Mouse (Mus musculus): ENCODE data around the gene Clec11a. TPM values are rescaled to one million over a fixed set of nuclear protein-coding genes. Genes with fewer than 3 reads are reported as not detected.
A peak's percentile ranks its signal among the peaks of the same experiment; 100 is the strongest.

Gene Clec11a
- polyA plus RNA-seq, 1 experiment from 2014 or later: 2.2 TPM

DNA sequence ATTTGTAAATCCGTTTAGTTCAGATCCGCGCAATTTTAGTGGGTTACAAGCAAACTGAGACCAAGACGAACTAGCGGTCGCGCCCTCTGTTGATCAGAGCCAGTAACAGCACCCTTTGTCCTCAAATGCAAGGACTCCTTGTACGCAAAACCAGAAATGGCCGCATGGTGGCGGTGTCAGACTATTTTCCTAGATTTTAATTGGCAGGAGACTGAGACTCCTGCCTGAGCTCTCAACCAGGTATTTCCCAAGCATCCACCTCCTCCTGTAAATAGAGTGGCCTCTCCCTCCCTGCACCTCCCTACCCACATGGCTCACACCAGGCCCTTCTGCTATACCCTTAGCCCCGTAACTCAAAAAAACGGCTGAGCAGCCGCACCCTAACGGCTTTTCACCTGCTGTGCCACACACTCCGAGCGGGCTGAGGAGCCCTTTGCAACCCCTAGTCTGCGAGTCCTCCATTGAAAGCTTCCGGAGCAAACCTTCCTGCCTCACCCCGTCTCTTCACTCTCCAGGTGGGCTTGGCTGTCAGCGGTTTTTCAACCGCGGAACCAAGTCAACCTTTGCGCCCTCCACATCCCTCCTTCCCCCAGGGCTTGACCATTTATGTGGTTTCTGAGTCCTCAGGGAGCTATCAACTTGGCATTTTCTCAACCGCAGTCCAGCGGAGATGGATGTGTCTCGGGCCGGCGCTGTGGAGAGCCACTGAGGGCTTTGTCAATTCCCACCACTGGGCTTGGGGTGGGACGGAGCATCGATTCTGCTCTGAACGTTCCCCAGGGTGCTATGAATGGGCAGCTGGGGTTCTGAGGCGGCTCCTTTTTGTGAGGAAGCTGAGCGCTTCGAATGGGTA, 43.7 kb downstream of the Clec11a start:
- Histone ChIP-seq H3K4me3 (peak overlapping the region; percentile 41), H3K4me1 (peaks cover 10% of the 10 kb centered on the region), H3K9me3 (replicated peaks) (no peaks in the 10 kb centered on the region), H3K27me3 (ENCODE audit: low read depth, poor library complexity, severe bottlenecking) (peaks cover 51% of the 10 kb centered on the region), H3K27ac (replicated peaks) (peak overlapping the region; percentile 42; the same call in 1 of the 2 replicates), H3K36me3 (no peaks in the 10 kb centered on the region)
- DNase-seq (ENCODE audit: low spot score): peak; percentile 94
- 3% methylated on average over 34 of the region's 34 CpGs for WGBS

DNA sequence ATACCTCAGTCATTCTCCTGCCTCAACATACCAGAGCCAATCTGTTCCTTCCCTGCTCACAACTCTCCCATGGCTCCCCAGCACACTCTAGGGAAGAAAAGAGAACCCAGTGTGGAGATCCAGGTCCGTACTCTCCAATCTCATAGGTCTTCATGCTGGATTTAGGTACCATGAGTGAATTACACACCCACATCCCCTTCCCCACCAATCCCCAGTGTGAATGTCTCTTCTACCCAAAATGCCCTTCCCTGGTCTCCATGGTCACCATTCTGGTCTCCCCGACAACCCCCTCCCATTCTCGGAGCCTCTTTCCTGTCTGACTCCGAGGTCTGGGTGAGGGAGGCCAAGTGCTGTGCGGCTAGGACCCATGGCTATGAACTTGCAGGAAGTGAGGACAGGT, 45.6 kb downstream of the Clec11a start, which contains the start of gene Gm15517:
Gm15517 (plus strand) TSS at position 301 of the 400 bp plus-strand sequence.
- H3K4me1 ChIP-seq: peaks cover 10% of the 10 kb centered on the region
- peaks cover 50% of the 10 kb centered on the region for H3K27me3 ChIP-seq (ENCODE audit: low read depth, poor library complexity, severe bottlenecking)
- no peak within 1 kb of the TSS for H3K4me3 ChIP-seq
- 61% methylated on average over 5 of the region's 5 CpGs for WGBS
- no peaks in the 10 kb centered on the region for H3K36me3 ChIP-seq
- no peak within 1 kb of the TSS for H3K27ac ChIP-seq (replicated peaks)
- DNase-seq (ENCODE audit: low spot score): no peak
- no peaks in the 10 kb centered on the region for H3K9me3 ChIP-seq (replicated peaks)

DNA sequence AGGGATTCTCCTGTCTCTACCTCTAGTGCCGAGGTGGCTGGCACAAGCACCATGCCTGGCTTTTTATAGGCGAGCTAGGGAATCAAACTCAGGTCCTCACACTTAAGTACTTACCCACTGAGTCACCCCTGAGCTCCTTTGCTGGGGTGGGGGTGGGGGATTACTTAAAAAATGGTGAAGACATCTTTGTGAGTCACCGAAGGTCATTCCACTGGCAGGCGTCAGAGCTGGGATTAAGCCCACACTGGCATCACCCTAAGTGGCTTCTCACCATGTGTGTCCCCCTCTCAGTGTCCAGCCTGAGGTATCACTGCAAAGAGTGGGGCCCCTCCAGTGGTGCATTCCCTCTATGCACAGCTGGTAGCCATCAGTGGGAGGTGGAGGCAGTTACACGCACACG, 46.3 kb downstream of the Clec11a start:
- no peak overlapping the region for H3K4me3 ChIP-seq

DNA sequence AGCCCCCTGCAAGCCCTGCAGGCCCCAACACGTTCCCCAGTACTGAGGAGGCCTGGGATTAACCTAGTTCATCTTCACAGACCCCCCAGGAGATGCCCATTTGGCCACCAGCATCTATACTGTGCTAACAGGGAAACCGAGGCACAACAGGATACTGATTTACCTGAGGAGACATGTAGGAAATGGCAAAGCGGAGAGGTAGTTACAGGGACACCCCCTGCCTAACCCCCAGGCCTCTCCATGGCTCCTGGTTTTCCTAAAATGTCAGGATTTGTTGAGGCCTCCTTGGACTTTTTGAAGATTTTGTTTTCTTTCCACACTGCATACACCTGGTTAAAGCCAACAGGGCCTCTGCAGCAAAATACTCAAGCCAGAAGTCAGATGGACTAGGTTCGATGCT, 49.4 kb downstream of the Clec11a start, which contains the start of gene Acp4:
Acp4 (minus strand) TSS at position 101 of the 400 bp plus-strand sequence.
- Histone ChIP-seq H3K27ac (replicated peaks) (no peak within 1 kb of the TSS), H3K27me3 (ENCODE audit: low read depth, poor library complexity, severe bottlenecking) (peaks cover 21% of the 10 kb centered on the region), H3K4me3 (no peak within 1 kb of the TSS), H3K4me1 (peaks cover 3% of the 10 kb centered on the region), H3K9me3 (replicated peaks) (no peaks in the 10 kb centered on the region), H3K36me3 (peaks cover 27% of the 10 kb centered on the region)
- DNase-seq (ENCODE audit: low spot score): no peak
- 83% methylated on average over 4 of the region's 4 CpGs for WGBS

More for the DNA sequence above, 46.3 kb downstream of the Clec11a start:
- H3K36me3 ChIP-seq: no peaks in the 10 kb centered on the region
- peaks cover 47% of the 10 kb centered on the region for H3K27me3 ChIP-seq (ENCODE audit: low read depth, poor library complexity, severe bottlenecking)
- no peaks in the 10 kb centered on the region for H3K9me3 ChIP-seq (replicated peaks)
- H3K27ac ChIP-seq (replicated peaks): no peak overlapping the region
- H3K4me1 ChIP-seq: peaks cover 10% of the 10 kb centered on the region
- WGBS: 73% methylated on average over 6 of the region's 6 CpGs
- no peak for DNase-seq (ENCODE audit: low spot score)

- no peak for DNase-seq (ENCODE audit: low spot score)
- no peaks in the 10 kb centered on the region for H3K27me3 ChIP-seq (ENCODE audit: low read depth, poor library complexity, severe bottlenecking)
- no peak overlapping the region for H3K27ac ChIP-seq (replicated peaks)
- H3K36me3 ChIP-seq: peaks cover 50% of the 10 kb centered on the region
- WGBS: 83% methylated on average over 6 of the region's 6 CpGs
- no peaks in the 10 kb centered on the region for H3K9me3 ChIP-seq (replicated peaks)
- no peak overlapping the region for H3K4me3 ChIP-seq
- peaks cover 2% of the 10 kb centered on the region; the same call in 1 of the 2 replicates for H3K4me1 ChIP-seq
These were observed 51.8 kb downstream of the Clec11a start for GRCm38 (mm10) chr7:44254930-44255329.

- H3K27me3 ChIP-seq (ENCODE audit: low read depth, poor library complexity, severe bottlenecking): no peaks in the 10 kb centered on the region
- no peaks in the 10 kb centered on the region for H3K9me3 ChIP-seq (replicated peaks)
- no peak for DNase-seq (ENCODE audit: low spot score)
- WGBS: 72% methylated on average over 15 of the region's 15 CpGs
- H3K4me3 ChIP-seq: peak overlapping the region; percentile 0; the same call in 1 of the 2 replicates
- H3K27ac ChIP-seq (replicated peaks): no peak overlapping the region
- peaks cover 15% of the 10 kb centered on the region for H3K4me1 ChIP-seq
- H3K36me3 ChIP-seq: peaks cover 68% of the 10 kb centered on the region
These were observed 53.6 kb downstream of the Clec11a start for GRCm38 (mm10) chr7:44253023-44253616.

Other genes starting within 250 kb of the Clec11a start
- gene Klk1b21, start 204.6 kb downstream of the Clec11a start, polyA plus RNA-seq (2016; fragmentation: Nextera tagmentation; extraction: Ambion mirVana): not detected in 2 replicates
- gene Klk1b22, start 194.2 kb downstream of the Clec11a start, polyA plus RNA-seq (2016; fragmentation: Nextera tagmentation; extraction: Ambion mirVana): not detected in 2 replicates
- not detected in 2 replicates for gene Klk1b16, start 170.1 kb downstream of the Clec11a start, polyA plus RNA-seq (2016; fragmentation: Nextera tagmentation; extraction: Ambion mirVana)
- gene Klk1b24, start 118.7 kb downstream of the Clec11a start, polyA plus RNA-seq (2016; fragmentation: Nextera tagmentation; extraction: Ambion mirVana): not detected in 2 replicates
- not detected in 2 replicates for gene Klk1b3, start 108.7 kb downstream of the Clec11a start, polyA plus RNA-seq (2016; fragmentation: Nextera tagmentation; extraction: Ambion mirVana)
- gene Klk1b4, start 99.5 kb downstream of the Clec11a start, polyA plus RNA-seq (2016; fragmentation: Nextera tagmentation; extraction: Ambion mirVana): not detected in 2 replicates
- gene Klk1b5, start 91.0 kb downstream of the Clec11a start, polyA plus RNA-seq (2016; fragmentation: Nextera tagmentation; extraction: Ambion mirVana): not detected in 2 replicates
- gene Klk1, start 81.5 kb downstream of the Clec11a start, polyA plus RNA-seq (2016; fragmentation: Nextera tagmentation; extraction: Ambion mirVana): not detected in 2 replicates
- gene Gm36864, start 70.7 kb downstream of the Clec11a start, polyA plus RNA-seq (2016; fragmentation: Nextera tagmentation; extraction: Ambion mirVana): 0.17 TPM in 1 of 2 replicates, not detected in the other
- gene 1700028J19Rik, start 60.2 kb downstream of the Clec11a start, polyA plus RNA-seq (2016; fragmentation: Nextera tagmentation; extraction: Ambion mirVana): 1.6 and 1.7 TPM in 2 replicates
- gene 2410002F23Rik, start 60.2 kb downstream of the Clec11a start, polyA plus RNA-seq (2016; fragmentation: Nextera tagmentation; extraction: Ambion mirVana): 172 and 189 TPM in 2 replicates
- gene Acp4, start 49.5 kb downstream of the Clec11a start, polyA plus RNA-seq (2016; fragmentation: Nextera tagmentation; extraction: Ambion mirVana): 0.17 TPM in 1 of 2 replicates, not detected in the other
- not detected in 2 replicates for gene Gm15517, start 45.5 kb downstream of the Clec11a start, polyA plus RNA-seq (2016; fragmentation: Nextera tagmentation; extraction: Ambion mirVana)
- 1.5 and 2.6 TPM in 2 replicates for gene Shank1, start 3.4 kb upstream of the Clec11a start, polyA plus RNA-seq (2016; fragmentation: Nextera tagmentation; extraction: Ambion mirVana)
- 1.9 and 2.0 TPM in 2 replicates for gene Syt3, start 77.2 kb upstream of the Clec11a start, polyA plus RNA-seq (2016; fragmentation: Nextera tagmentation; extraction: Ambion mirVana)
- gene 1700008O03Rik, start 78.9 kb upstream of the Clec11a start, polyA plus RNA-seq (2016; fragmentation: Nextera tagmentation; extraction: Ambion mirVana): 1.7 TPM in 2 replicates
- gene Lrrc4b, start 122.1 kb upstream of the Clec11a start, polyA plus RNA-seq (2016; fragmentation: Nextera tagmentation; extraction: Ambion mirVana): 2.4 and 3.5 TPM in 2 replicates
- gene Aspdh, start 158.5 kb upstream of the Clec11a start, polyA plus RNA-seq (2016; fragmentation: Nextera tagmentation; extraction: Ambion mirVana): 0.99 and 2.0 TPM in 2 replicates
- 71.6 and 76.8 TPM in 2 replicates for gene Josd2, start 161.1 kb upstream of the Clec11a start, polyA plus RNA-seq (2016; fragmentation: Nextera tagmentation; extraction: Ambion mirVana)
- gene Emc10, start 189.6 kb upstream of the Clec11a start, polyA plus RNA-seq (2016; fragmentation: Nextera tagmentation; extraction: Ambion mirVana): 104 and 108 TPM in 2 replicates
- 20.5 and 27.6 TPM in 2 replicates for gene Fam71e1, start 189.7 kb upstream of the Clec11a start, polyA plus RNA-seq (2016; fragmentation: Nextera tagmentation; extraction: Ambion mirVana)
- gene Mybpc2, start 217.8 kb upstream of the Clec11a start, polyA plus RNA-seq (2016; fragmentation: Nextera tagmentation; extraction: Ambion mirVana): 0.05 and 0.20 TPM in 2 replicates
- gene Spib, start 225.2 kb upstream of the Clec11a start, polyA plus RNA-seq (2016; fragmentation: Nextera tagmentation; extraction: Ambion mirVana): not detected in 2 replicates
- 168 and 179 TPM in 2 replicates for gene Pold1, start 241.9 kb upstream of the Clec11a start, polyA plus RNA-seq (2016; fragmentation: Nextera tagmentation; extraction: Ambion mirVana)
- gene Nr1h2, start 247.0 kb upstream of the Clec11a start, polyA plus RNA-seq (2016; fragmentation: Nextera tagmentation; extraction: Ambion mirVana): 82.8 and 84.2 TPM in 2 replicates

All from midbrain, embryonic 10.5 days (tissue).